Mouse (Mus musculus) MN1 (cell line): Measurements from ENCODE around the gene March9.
"Not testable (repeated sequence)": the region's sequence is repeated elsewhere in the genome, so short reads cannot be mapped to it uniquely, and the experiment has no call there.

Experiments
- DNase-seq: peaks from one replicate; pipeline ENCODE4 v3.0.0-alpha.2; 2016; ENCODE audit warnings: low spot score

March9 gene

GRCm38 (mm10) chr10:127062503-127062902 is 2.5 kb upstream of the March9 start:
- DNase-seq, result peak; percentile 72

- DNase-seq, result not testable (repeated sequence)
Observed at GRCm38 (mm10) chr10:127062101-127062500, 2.1 kb upstream of the March9 start.

DNA sequence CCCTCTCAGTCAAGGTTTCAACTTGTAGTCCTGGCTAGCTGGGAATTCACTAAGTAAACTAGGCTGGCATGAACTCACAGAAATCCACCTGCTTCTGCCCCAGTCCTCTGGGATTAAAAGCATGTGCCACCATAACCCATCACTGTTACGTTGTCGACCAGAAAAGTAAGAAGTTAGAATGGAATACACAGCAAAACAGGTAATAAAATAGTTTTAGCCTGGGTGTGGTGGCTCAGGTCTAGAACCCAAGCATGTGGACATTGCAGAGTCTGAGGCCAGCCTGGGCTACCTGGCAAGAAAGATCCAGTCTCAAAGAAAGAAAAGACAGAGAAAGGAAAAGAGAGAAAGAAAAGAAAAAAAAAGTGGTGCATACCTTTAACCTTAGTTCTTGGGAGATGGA is 1.5 kb upstream of the March9 start:
- DNase-seq, result no peak

GRCm38 (mm10) chr10:127061085-127061484 is 1.1 kb upstream of the March9 start:
- DNase-seq, result peak; percentile 52

GRCm38 (mm10) chr10:127059174-127059967 is 613 bp downstream of the March9 start:
- peak; percentile 69 for DNase-seq

DNA sequence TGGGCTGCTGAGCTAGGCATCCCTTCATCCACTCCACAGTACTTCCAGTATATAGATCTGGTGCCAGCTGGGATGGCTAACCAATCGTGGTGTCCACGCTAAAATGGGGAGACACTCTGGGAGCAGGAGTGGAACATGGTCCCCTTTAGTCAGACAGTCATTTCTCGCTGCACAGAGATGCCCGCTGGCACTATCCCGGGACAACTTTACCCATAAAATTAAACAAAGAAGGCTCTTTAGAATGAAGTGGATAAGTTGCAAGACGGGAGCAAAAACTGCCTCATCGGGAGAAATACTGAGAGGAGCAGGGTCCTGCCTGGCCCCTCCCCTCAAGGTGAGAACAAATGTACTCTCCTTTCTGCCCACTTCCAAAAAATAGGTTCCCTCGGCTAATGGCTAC is 1.3 kb downstream of the March9 start:
- DNase-seq, result peak; percentile 34

DNA sequence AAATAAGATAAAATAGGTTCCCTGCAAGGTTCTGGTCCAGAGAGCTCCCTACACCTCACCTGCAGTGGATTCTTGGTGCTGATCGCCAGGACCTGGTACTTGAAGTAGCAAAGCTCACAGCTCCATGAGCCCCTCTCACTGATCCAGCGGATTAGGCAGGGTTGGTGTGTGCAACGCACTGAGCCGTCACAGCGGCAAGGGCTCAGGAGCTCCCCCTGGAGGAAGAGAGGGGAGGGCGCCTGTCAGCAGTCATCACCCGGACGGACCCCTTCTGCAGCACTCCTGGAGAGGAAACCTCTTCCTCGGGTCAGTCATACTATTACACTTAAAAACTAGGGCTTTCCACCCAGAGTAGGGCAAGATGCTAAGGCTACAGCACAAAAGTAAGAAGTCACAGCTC is 1.8 kb downstream of the March9 start:
- DNase-seq, result peak; percentile 94

DNA sequence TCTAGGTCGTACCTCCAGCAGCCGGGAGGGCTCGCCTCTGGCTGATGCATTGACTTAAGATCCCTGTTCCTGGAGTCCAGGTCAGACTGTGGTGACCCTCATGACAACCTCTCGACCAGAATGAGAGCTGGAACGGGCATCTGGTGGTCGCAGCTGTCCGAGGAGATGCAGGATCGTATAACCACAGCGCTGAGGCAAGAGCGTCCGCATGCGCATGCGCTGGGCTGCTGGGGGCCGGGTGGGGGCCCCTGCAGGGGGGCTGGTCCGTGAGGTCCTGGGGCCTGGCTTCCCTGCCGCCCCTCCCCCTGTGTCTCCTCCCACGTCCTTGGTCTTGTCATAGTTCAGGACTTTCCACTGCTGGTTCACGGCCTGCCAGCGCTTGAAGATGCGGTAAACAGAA is 3.5 kb downstream of the March9 start:
- DNase-seq, result no peak

DNA sequence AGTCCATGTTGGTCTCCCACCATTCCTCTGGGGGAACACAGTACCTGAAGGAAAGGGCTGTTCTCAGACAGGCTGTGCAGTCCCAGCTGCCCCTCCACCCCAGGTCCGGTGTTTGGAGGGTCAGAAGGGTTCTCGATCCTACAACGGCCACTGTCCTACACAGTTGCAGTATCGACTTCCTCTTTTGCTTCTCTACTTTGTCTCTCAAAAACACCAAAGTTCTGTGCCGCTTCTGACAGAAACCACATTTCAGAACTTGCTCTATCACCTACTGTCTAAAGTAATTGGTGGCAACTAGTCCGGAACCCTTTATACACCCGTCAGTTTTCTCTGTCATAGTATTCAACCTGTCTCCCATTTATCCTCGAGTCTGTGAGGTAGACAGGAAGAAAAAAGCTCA is 4.6 kb downstream of the March9 start:
- DNase-seq, result no peak

DNA sequence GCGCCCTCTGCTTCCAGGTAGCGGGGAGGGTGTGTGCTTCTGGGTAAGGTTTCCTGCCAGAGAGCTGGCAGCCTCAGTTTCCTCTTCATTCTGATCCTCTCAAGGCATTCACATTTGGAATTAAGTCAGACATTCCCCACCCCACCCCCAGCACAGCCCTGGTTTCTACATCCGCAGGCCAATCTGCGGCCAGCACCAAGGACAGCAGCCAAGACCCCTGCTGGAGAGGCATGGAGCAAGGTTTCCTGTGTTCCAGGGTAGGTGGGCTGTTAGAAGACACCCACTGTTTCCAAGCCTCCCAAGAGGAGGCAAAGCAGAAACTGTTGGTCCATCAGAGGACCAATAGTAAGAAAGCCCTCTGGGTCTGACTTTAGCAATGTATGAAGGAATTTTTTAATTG is 5.3 kb downstream of the March9 start:
- no peak for DNase-seq

GRCm38 (mm10) chr10:127050119-127050474 is 9.9 kb downstream of the March9 start:
- DNase-seq, result no peak

GRCm38 (mm10) chr10:127049395-127050118 is 10.4 kb downstream of the March9 start:
- DNase-seq, result no peak

DNA sequence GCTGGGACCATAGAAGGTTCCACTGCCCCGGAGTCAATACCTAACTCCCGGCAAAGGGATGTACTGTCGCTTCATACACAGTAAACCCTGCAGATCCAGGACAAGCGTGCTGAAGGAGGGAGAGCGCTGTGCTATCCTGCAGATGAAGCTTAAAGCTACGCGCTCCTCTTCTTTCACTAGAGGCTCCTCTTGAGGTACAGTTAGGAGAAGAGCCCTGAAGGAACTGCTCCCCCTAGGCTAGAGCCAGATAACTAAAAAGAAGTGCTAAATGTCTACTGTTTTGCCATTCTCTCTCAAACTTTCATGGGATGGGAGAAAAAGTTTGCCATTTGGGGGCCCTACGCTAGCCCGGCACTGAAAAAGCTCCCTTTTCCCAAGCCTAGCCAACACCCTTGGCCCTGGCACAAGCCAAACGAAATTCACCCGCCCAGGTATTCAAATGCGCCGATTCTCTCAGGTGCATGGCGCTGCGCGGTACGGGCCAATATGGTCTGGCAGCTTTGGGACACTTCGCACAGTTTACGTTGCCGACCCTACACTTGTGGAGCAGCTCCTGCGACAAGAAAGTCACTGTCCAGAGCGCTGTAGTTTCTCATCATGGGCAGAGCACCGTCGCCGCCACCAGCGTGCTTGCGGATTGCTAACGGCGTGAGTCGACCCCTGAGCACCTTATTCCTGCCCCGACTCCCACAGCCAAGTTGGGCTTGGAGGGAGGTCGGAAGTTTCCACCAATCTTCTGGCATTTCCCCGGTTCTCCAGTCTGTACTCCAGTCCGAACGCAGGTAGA is 11.2 kb downstream of the March9 start:
- DNase-seq, result no peak

DNA sequence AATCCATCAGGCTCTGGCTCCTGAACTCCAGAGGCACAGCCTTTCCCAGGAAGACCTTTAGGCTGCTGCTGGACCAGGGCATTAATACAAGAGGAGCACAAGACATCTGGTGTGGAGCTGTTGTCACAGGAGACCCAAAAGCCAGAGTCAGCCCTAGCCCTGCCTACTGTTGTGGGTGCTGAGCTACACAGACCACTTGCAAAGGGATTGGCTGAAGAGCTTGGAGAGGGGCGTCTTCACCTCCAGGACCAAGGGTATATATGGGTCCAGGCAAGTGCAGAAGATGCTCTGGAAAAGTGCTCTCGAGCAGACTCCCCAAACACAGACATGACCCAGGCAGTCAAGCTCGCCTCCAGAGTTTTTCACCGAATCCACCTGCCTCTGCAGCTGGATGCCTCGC is 12.0 kb downstream of the March9 start, which contains the start of gene Cyp27b1:
Gene Cyp27b1, plus strand, starts transcription at position 297 of the 400 bp plus-strand sequence.
- no peak for DNase-seq

DNA sequence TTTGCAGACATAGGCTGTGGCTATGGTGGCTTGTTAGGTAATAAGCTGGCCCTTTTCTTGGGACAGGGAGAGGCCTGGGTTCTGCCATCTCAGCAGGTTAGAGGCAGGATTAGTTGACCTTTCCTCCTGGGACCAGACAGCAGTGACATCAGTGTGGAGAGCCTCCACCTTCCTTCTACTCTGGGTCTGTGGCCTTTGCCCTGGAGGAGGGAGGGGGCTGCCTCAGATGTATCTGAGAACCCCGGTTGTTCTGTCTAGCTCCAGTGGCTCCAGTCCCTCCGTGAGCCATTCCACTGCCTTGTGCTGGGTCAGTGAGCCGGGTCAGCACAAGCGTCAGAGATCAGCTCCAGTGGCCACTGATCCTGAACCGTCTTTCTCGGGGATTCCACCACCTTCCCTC is 16.8 kb downstream of the March9 start:
- no peak for DNase-seq

- peak; percentile 47 for DNase-seq
Observed at GRCm38 (mm10) chr10:127042468-127043115, 17.4 kb downstream of the March9 start.

- DNase-seq, result peak; percentile 98
Observed at GRCm38 (mm10) chr10:127041774-127042338, 18.1 kb downstream of the March9 start.

DNA sequence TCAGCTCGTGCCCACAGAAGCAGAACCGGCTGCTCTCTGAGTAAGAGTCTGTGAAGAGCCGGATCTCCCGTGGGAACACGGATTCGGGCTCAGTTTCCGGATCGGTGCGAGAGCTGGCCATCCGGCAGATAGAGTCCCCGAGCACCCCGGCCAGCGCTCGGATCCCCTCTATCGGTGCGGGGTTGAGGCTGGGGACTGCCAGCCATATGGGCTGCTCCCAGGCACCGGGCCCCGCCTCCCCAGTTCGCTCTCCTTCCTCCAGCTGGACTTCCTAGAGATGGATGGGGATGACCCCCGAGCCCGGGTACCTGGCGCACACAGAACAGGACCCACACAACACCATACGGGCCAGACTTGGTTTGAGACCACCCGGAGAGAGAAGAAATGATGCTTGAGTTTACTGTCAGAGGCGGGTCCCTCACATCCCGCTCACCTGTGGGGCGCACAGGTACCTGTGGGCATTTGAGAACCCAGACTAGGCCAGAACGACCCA is 18.7 kb downstream of the March9 start, which contains the start of the genes Mettl1 and Eef1akmt3:
Gene Mettl1, plus strand, starts transcription at position 141 of the 493 bp plus-strand sequence.
Gene Eef1akmt3, minus strand, starts transcription at position 240 of the 493 bp plus-strand sequence.
- DNase-seq, result peak; percentile 78

- peak; percentile 69 for DNase-seq
Observed at GRCm38 (mm10) chr10:127040569-127041214, 19.3 kb downstream of the March9 start.

DNA sequence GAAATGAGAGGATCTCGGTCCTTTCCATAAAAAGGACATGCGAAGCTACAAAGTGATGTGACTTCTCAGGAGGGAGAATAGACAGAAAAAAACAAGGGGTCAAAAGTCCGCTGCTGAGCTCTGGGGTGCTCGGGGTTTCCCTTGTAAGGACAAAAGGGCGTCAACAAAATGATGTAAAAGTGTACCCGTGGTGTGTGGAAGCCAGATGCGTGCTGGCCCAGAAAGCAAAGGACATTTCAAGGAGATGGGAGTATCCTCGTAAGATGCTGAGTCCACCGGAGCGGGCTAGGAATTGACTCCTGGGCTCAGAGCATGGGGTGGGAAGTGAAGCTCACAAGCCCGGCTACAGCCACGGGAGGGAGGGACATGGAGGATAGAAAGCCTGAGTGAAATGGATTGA is 22.3 kb downstream of the March9 start:
- no peak for DNase-seq

DNA sequence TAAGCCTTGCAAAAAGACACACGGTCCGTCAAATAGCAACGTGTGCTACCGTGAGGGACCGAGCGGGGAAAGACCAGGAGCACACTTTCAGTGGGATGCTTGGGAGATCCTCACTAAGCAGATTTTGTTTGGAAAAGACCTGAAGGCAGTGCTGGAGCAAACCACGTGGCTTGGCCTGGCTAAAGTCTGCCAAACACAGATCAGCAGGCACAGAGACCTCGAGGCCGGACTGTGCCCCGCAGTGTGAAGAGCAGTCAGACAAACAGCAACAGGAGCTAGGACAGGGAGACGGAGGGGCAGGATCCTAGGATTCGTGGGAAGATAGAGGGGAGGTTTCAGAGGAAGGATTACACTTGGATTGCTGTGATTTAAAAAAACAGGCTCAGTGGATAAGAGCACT is 23.7 kb downstream of the March9 start:
- DNase-seq, result no peak
